Mouse (Mus musculus) mammary gland, adult 2 months (tissue): ENCODE results near the gene Gm10376. TPM values are rescaled to one million over a fixed set of nuclear protein-coding genes. Genes with fewer than 3 reads are reported as not detected.

ENCODE experiments used
- polyA plus RNA-seq: library from polyadenylated mRNA; depleted of rRNA; stranded (reverse); fragments of >200 nt; gene quantifications from 2 replicates; pipeline ENCODE4 v1.2.3, GENCODE M21; 2012; ENCODE audit warnings: low replicate concordance; rRNA removed

The Gm10376 gene
- not detected in 2 replicates for polyA plus RNA-seq

GRCm38 (mm10) chr14:43015528-43015927, at the start of gene Gm10376:
TSS of gene Gm10376 (minus strand) at chr14:43015628.

GRCm38 (mm10) chr14:42993524-42993923, 21.9 kb downstream of the Gm10376 start, which contains the start of gene Gm8082:
TSS of gene Gm8082 (minus strand) at chr14:42993624.

Other genes with a start within 250 kb of the Gm10376 start
- not detected in 2 replicates for gene Gm3015, start 246.8 kb downstream of the Gm10376 start, polyA plus RNA-seq
- not detected in 2 replicates for gene Gm10377, start 217.6 kb downstream of the Gm10376 start, polyA plus RNA-seq
- not detected in 2 replicates for gene Gm21977, start 162.2 kb downstream of the Gm10376 start, polyA plus RNA-seq
- gene Gm8082, start 22.0 kb downstream of the Gm10376 start, polyA plus RNA-seq, result not detected in 2 replicates
- gene Gm8094, start 61.0 kb upstream of the Gm10376 start, polyA plus RNA-seq, result not detected in 2 replicates
- not detected in 2 replicates for gene Gm8104, start 85.0 kb upstream of the Gm10376 start, polyA plus RNA-seq
- not detected in 2 replicates for gene Gm7233, start 164.2 kb upstream of the Gm10376 start, polyA plus RNA-seq
- not detected in 2 replicates for gene Gm8122, start 219.7 kb upstream of the Gm10376 start, polyA plus RNA-seq
- not detected in 2 replicates for gene Gm8126, start 243.0 kb upstream of the Gm10376 start, polyA plus RNA-seq